Comparison of ENCODE assay signal across 24 mouse cellular contexts in genomic region chr3:92738996-92739395, GRCm38 (mm10). TPM values are rescaled to one million over a fixed set of nuclear protein-coding genes. Genes with fewer than 3 reads are reported as not detected.
DNase-seq lines count a peak whose midpoint lies in the region; ATAC-seq and TF ChIP-seq lines count a peak whose summit lies in the region.
"Had no signal": no experiment of that assay in that cellular context is flagged by ENCODE, and none has a peak within 500 bp of the region (broad histone marks: within the 10 kb centered on the region; RNA-seq: fewer than 3 reads in every experiment).

Gene Gm38119, minus strand, starts transcription at chr3:92739096.

- no peak within 1 kb of the TSS for H3K9ac ChIP-seq in stomach, postnatal 0 days (ENCODE audit: low read length)

- no peak for TF ChIP-seq EP300 in stomach, postnatal 0 days (optimal IDR thresholded peaks at IDR 0.05)

- no peaks in the 10 kb centered on the region for H3K27me3 ChIP-seq in stomach, postnatal 0 days (ENCODE audit: control insufficient read depth, insufficient read depth, low read length)
- H3K27me3 ChIP-seq: CH12.LX had no signal

- H3K4me3 ChIP-seq in stomach, postnatal 0 days (ENCODE audit: low read depth, low read length), result no peak within 1 kb of the TSS

- H3K9me3 ChIP-seq in stomach, postnatal 0 days (ENCODE audit: control insufficient read depth, low read length), result no peaks in the 10 kb centered on the region
- H3K9me3 ChIP-seq: G1E had no signal

- H3K4me2 ChIP-seq in stomach, postnatal 0 days (replicated peaks; ENCODE audit: low read depth), result no peak within 1 kb of the TSS

- no peak for DNase-seq in stomach, postnatal 0 days (ENCODE audit: low spot score)
- DNase-seq in adrenal gland, adult 8-10 months, result no peak
- DNase-seq: adrenal gland, adult 2 months; adrenal gland, postnatal 10 days; adrenal gland, postnatal 14 days; adrenal gland, postnatal 25 days; adrenal gland, postnatal 36 days; B cell, adult 2 months; cerebellum, adult 11 months; cerebellum, adult 11-12 months; cerebellum, adult 18-20 months; cerebellum, adult 2 months; cerebellum, adult 8-10 months had no signal

- ATAC-seq in stomach, postnatal 0 days (ENCODE audit: low FRiP score, low TSS enrichment), result no peak
- ATAC-seq: activated CD4-positive, CD25-positive, alpha-beta regulatory T cell, adult 4 months; CD4-positive, CD25-positive, alpha-beta regulatory T cell, adult 4 months; Patski had no signal

- H3K27ac ChIP-seq in stomach, postnatal 0 days (replicated peaks), result no peak within 1 kb of the TSS

- H3K4me1 ChIP-seq in stomach, postnatal 0 days (replicated peaks; ENCODE audit: control insufficient read depth, insufficient read depth), result no peaks in the 10 kb centered on the region

- TF ChIP-seq CTCF in stomach, postnatal 0 days (IDR thresholded peaks at IDR 0.05; ENCODE audit: low read depth), result no peak

- no peaks in the 10 kb centered on the region for H3K36me3 ChIP-seq in stomach, postnatal 0 days (ENCODE audit: control insufficient read depth, insufficient read depth, low read length)
- H3K36me3 ChIP-seq: G1E had no signal

- 71% methylated on average over 1 of the region's 1 CpGs for WGBS in stomach, postnatal 0 days

RNA-seq across cellular contexts. Expression of gene Gm38119, which starts in this region (rescaled TPM):
- polyA plus RNA-seq in stomach, postnatal 0 days (2015; fragmentation: Nextera tagmentation; extraction: Ambion mirVana), result 11.4 and 14.1 TPM in 2 replicates
- not detected for total RNA-seq in adrenal gland, adult 8-10 months (2022)
- total RNA-seq: adrenal gland, adult 18-20 months; adrenal gland, adult 2 months; adrenal gland, postnatal 10 days; adrenal gland, postnatal 14 days; adrenal gland, postnatal 25 days; adrenal gland, postnatal 36 days; adrenal gland, postnatal 4 days; CH12.LX; ES-E14; G1E; MEL had no signal
- polyA plus RNA-seq: activated CD4-positive, CD25-positive, alpha-beta regulatory T cell, adult 4 months; adrenal gland, adult 2 months; brain, embryonic 14.5 days; C2C12; CD4-positive, CD25-positive, alpha-beta regulatory T cell, adult 4 months; cerebellum, adult 2 months; G1E; Patski had no signal
